Mouse (Mus musculus): ENCODE measurements at regions not wholly inside any gene's neighbourhood (a gene's known extent, or its start where the extent isn't known, plus 50 kb on each side); places are given as distances from the start of the nearest gene placed in this dataset.
A peak's percentile ranks its signal among the peaks of the same experiment; 100 is the strongest.

- no peak for TF ChIP-seq CTCF (IDR thresholded peaks at IDR 0.05; ENCODE audit: low read depth)
- 35% methylated on average over 1 of the region's 1 CpGs for WGBS
- H3K9me3 ChIP-seq (ENCODE audit: low read depth, low read length): no peaks in the 10 kb centered on the region
- H3K4me1 ChIP-seq (ENCODE audit: insufficient read depth): no peaks in the 10 kb centered on the region
- H3K36me3 ChIP-seq (ENCODE audit: insufficient read depth): no peaks in the 10 kb centered on the region
- DNase-seq (peak; percentile 3), ATAC-seq (ENCODE audit: insufficient read depth) (no peak)
- H3K4me3 ChIP-seq (ENCODE audit: low read depth, low read length): no peak overlapping the region
- no peak overlapping the region for H3K4me2 ChIP-seq
- H3K27me3 ChIP-seq (ENCODE audit: insufficient read depth, low read length): no peaks in the 10 kb centered on the region
- H3K9ac ChIP-seq: no peak overlapping the region
- H3K27ac ChIP-seq (ENCODE audit: low read depth): no peak overlapping the region
These were observed 69.5 kb upstream of the Dgkk start for GRCm38 (mm10) chrX:6709643-6710042.
